Mouse (Mus musculus) mature B cell (primary cell): ENCODE results near the gene Pik3cb.

Experiments
- in situ Hi-C: fragments of 300-500 bp; cut with MboI; formaldehyde crosslinking; loops from 2 replicates; pipeline ENCODE4 v1.14.3; 2019

Gene Pik3cb

DNA sequence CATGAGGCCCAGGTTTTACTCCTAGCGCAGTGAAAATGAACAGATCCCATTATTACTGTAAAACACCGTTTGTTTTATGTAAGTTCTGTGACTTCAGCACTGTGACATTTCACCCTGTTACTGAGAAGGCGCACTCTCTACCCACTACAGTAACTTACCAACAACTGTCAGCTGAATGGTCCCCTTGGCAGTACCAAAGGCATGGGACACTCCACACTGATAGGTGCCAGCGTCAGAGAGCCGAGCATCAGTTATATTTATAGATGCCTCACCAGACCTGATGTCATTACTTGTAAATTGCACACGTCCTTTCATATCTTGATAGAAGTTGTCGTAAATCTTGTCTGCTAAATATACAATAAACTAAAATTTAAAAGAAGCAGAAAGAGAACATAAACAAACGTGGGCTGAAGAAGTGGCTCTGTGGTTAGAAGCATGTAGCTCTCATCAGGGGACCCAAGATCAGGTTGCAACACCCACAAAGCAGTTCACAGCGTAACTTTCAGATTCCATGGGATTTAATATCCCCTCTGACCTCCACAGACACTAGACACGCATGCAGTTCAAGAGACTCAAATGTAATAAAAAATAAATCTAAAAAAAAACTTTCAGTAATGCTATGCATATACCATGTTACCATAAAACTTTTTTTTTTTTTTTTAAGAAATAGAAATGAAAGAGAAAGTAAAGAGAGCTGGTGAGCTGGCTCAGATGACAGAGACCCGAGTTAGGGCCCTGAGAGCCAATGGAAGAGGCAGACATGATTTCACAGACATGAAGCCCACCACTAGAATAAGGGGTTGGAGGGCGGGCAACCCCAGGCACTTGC, 131.1 kb downstream of the Pik3cb start:
- in situ Hi-C loops: no loop called here

DNA sequence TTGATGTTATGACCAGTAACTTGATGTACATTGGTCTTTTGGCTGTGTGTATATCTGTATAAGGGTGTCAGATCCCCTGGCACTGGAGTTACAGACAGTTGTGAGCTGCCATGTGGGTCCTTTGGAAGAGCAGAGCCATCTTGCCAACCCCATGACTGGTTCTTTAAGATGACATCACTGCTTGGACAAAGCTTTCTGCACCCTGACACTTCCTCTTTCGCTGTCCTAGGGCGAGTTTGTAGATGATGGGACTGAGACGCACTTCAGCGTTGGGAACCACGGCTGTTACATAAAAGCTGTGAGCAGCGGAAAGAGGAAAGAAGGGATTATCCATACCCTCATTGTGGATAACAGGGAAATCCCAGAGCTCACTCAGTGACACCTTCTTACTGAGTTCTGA, 139.1 kb downstream of the Pik3cb start:
- in situ Hi-C loops: no loop called here

DNA sequence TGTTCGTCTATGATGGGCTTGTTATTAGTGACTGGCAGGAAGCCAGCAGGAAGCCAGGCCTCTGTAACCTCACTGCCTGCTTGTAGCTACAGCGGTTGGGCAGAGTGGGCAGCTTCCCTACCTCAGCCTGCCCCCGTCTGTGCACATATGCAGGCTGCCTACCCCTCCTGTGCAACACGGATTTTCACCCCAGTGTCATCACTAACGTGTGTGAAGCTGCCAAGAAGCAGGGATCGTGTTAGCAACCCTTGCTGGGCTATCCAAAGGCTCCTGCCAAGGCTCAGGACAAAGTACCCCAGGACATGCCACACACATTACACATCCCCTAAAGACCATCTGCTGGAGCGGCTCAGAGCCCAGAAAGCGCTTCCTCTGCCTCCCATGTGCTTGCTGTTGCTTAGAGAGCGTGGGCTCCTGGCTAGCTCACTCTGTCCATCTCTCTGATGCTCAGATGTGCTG, 140.5 kb downstream of the Pik3cb start:
- in situ Hi-C loops: no loop called here

DNA sequence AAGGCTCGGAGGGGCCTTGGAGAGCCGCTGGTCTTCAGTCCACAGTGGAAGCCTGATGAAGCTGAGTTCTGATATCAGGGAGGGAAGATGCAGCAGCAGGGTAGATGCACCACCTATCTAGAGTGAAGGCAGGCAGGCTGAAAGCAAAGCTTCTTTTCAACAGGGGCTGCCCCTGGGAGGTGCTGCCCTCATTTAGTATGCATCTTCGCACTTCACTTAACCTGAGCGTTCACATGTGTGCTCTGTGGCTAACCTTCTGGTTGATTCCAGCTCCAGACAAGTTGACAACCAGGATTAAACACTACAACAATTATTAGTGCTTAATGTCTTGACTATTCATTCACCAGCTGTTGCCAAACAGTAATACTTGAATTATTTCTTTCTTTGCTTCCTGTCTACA, 146.3 kb downstream of the Pik3cb start:
- in situ Hi-C loops: no loop called here

DNA sequence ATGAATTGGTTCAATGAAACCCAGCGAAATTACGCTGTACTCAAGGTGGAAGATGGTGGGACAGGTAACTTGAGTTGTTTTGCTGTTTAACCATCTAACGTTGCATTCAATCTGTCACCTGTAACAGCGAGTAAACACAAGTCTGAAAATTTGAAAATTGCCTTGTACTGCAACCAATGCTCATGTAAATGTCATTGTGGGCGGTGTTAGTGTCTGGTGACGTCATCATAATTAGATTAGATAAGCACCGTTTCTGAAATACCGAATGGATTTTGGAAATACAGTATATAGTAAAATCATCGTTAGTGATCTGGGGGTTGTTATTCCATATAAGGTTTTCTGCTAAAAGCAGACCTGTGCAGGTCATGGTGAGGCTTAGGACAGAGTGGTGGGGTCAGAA, 153.3 kb downstream of the Pik3cb start:
- in situ Hi-C loops: loop anchor here (10.0 kb wide), 1 partner anchor 258 kb away; the partner anchor contains the start of gene Cep70
